Mouse (Mus musculus) heart, embryonic 13.5 days (tissue): ENCODE data around the gene C1qb. TPM values are rescaled to one million over a fixed set of nuclear protein-coding genes. Genes with fewer than 3 reads are reported as not detected.

Experiments used
- ATAC-seq: fragments of 200-750 bp; cut with Nextera tagmentation; 2 replicates; pipeline ENCODE4 v1.8.0; 2017; ENCODE audit warnings: moderate TSS enrichment; ENCODE audit not compliant: insufficient number of reproducible peaks, low FRiP score, low TSS enrichment; ENCODE audit errors: extremely low read depth
- H3K27ac ChIP-seq: fragments of 300-500 bp; sonication (generic); replicated peaks from 2 replicates; pipeline ENCODE4 v1.5.1; 2015; ENCODE audit warnings: moderate library complexity, mild to moderate bottlenecking, inconsistent platforms
- H3K27me3 ChIP-seq: fragments of 300-500 bp; sonication (generic); replicated peaks from 2 replicates; pipeline ENCODE4 v1.6.1; 2015; ENCODE audit warnings: mild to moderate bottlenecking, inconsistent platforms
- H3K36me3 ChIP-seq: fragments of 300-500 bp; sonication (generic); 2 replicates; pipeline ENCODE4 v1.6.1; 2015; ENCODE audit warnings: mild to moderate bottlenecking, inconsistent platforms
- H3K4me1 ChIP-seq: fragments of 300-500 bp; sonication (generic); 2 replicates; pipeline ENCODE4 v1.6.1; 2015; ENCODE audit warnings: inconsistent platforms
- H3K4me2 ChIP-seq: fragments of 300-500 bp; sonication (generic); 2 replicates; pipeline ENCODE4 v1.6.1; 2015; ENCODE audit warnings: inconsistent platforms, mild to moderate bottlenecking, moderate library complexity
- H3K4me3 ChIP-seq: fragments of 300-500 bp; sonication (generic); 2 replicates; pipeline ENCODE4 v1.5.1; 2015; ENCODE audit warnings: moderate library complexity, mild to moderate bottlenecking, inconsistent platforms
- H3K9ac ChIP-seq: fragments of 300-500 bp; sonication (generic); 2 replicates; pipeline ENCODE4 v1.6.1; 2015; ENCODE audit warnings: inconsistent platforms, mild to moderate bottlenecking, moderate library complexity
- H3K9me3 ChIP-seq: fragments of 300-500 bp; sonication (generic); 2 replicates; pipeline ENCODE4 v1.6.1; 2016; ENCODE audit warnings: inconsistent platforms
- WGBS: fragments of 180-500 bp; shearing (Covaris S2); methylation state at CpG from one replicate; pipeline ENCODE4 v1.1.7; 2015; ENCODE audit warnings: mixed read lengths; 5-methylcytosine and 5-hydroxymethylcytosine counted together
- polyA plus RNA-seq: library from polyadenylated mRNA; unstranded; fragments of >200 nt; fragmentation: Nextera tagmentation; extraction: Ambion mirVana; gene quantifications from 2 replicates; pipeline ENCODE4 v1.2.1, GENCODE M21; 2015

The C1qb gene
- polyA plus RNA-seq, 1 experiment from 2014 or later, result 37.2 TPM

- Histone ChIP-seq H3K27ac (no peak overlapping the region), H3K36me3 (no peaks in the 10 kb centered on the region), H3K9me3 (no peaks in the 10 kb centered on the region), H3K4me2 (no peak overlapping the region), H3K4me1 (0 out of 2 replicates have a peak, but pooled peaks cover 3% of the 10 kb centered on the region), H3K9ac (no peak overlapping the region), H3K27me3 (peaks cover 88% of the 10 kb centered on the region), H3K4me3 (no peak overlapping the region)
- no peak for ATAC-seq
- 14% methylated on average over 12 of the region's 12 CpGs for WGBS
Observed at GRCm38 (mm10) chr4:136867690-136868345, 18.2 kb downstream of the C1qb start.

GRCm38 (mm10) chr4:136865531-136865930 lies 20.5 kb downstream of the C1qb start:
- Histone ChIP-seq H3K4me1 (peaks cover 8% of the 10 kb centered on the region; the same call in 1 of the 2 replicates), H3K9ac (no peak overlapping the region), H3K27me3 (peaks cover 99% of the 10 kb centered on the region), H3K36me3 (no peaks in the 10 kb centered on the region), H3K9me3 (no peaks in the 10 kb centered on the region), H3K4me2 (no peak overlapping the region), H3K27ac (no peak overlapping the region), H3K4me3 (no peak overlapping the region)
- 66% methylated on average over 5 of the region's 5 CpGs for WGBS
- no peak for ATAC-seq

GRCm38 (mm10) chr4:136864751-136865470 lies 21.1 kb downstream of the C1qb start:
- Histone ChIP-seq H3K9me3 (peaks cover 3% of the 10 kb centered on the region; the same call in 1 of the 2 replicates), H3K4me1 (peaks cover 8% of the 10 kb centered on the region; the same call in 1 of the 2 replicates), H3K36me3 (no peaks in the 10 kb centered on the region), H3K9ac (no peak overlapping the region), H3K27ac (no peak overlapping the region), H3K4me2 (no peak overlapping the region), H3K4me3 (no peak overlapping the region), H3K27me3 (peaks cover 99% of the 10 kb centered on the region)
- WGBS, result 23% methylated on average over 15 of the region's 15 CpGs
- no peak for ATAC-seq

GRCm38 (mm10) chr4:136863517-136863916 lies 22.5 kb downstream of the C1qb start:
- H3K27ac ChIP-seq, result no peak overlapping the region
- H3K9ac ChIP-seq, result no peak overlapping the region
- peaks cover 100% of the 10 kb centered on the region for H3K27me3 ChIP-seq
- H3K9me3 ChIP-seq, result peaks cover 5% of the 10 kb centered on the region; the same call in 1 of the 2 replicates
- no peaks in the 10 kb centered on the region for H3K36me3 ChIP-seq
- H3K4me3 ChIP-seq, result no peak overlapping the region
- no peak for ATAC-seq
- 18% methylated on average over 9 of the region's 9 CpGs for WGBS
- H3K4me2 ChIP-seq, result no peak overlapping the region
- peaks cover 8% of the 10 kb centered on the region; the same call in 1 of the 2 replicates for H3K4me1 ChIP-seq

- peaks cover 5% of the 10 kb centered on the region; the same call in 1 of the 2 replicates for H3K9me3 ChIP-seq
- no peak overlapping the region for H3K27ac ChIP-seq
- WGBS, result 51% methylated on average over 2 of the region's 2 CpGs
- H3K4me1 ChIP-seq, result peaks cover 8% of the 10 kb centered on the region; the same call in 1 of the 2 replicates
- no peak overlapping the region for H3K9ac ChIP-seq
- no peak for ATAC-seq
- no peaks in the 10 kb centered on the region for H3K36me3 ChIP-seq
- peaks cover 100% of the 10 kb centered on the region for H3K27me3 ChIP-seq
- H3K4me3 ChIP-seq, result no peak overlapping the region
- no peak overlapping the region for H3K4me2 ChIP-seq
Observed at GRCm38 (mm10) chr4:136862411-136862810, 23.6 kb downstream of the C1qb start.

- H3K9ac ChIP-seq, result no peak overlapping the region
Observed at GRCm38 (mm10) chr4:136861806-136862205, 24.2 kb downstream of the C1qb start.

GRCm38 (mm10) chr4:136860022-136860421 lies 26.0 kb downstream of the C1qb start:
- peaks cover 5% of the 10 kb centered on the region; the same call in 1 of the 2 replicates for H3K9me3 ChIP-seq
- peaks cover 7% of the 10 kb centered on the region; the same call in 1 of the 2 replicates for H3K4me1 ChIP-seq
- H3K9ac ChIP-seq, result no peak overlapping the region
- no peaks in the 10 kb centered on the region for H3K36me3 ChIP-seq
- ATAC-seq, result no peak
- 80% methylated on average over 7 of the region's 7 CpGs for WGBS
- H3K4me3 ChIP-seq, result no peak overlapping the region
- no peak overlapping the region for H3K4me2 ChIP-seq
- H3K27ac ChIP-seq, result no peak overlapping the region
- peaks cover 100% of the 10 kb centered on the region for H3K27me3 ChIP-seq

More at GRCm38 (mm10) chr4:136861806-136862205, 24.2 kb downstream of the C1qb start:
- Histone ChIP-seq H3K36me3 (no peaks in the 10 kb centered on the region), H3K4me1 (peaks cover 8% of the 10 kb centered on the region; the same call in 1 of the 2 replicates), H3K27me3 (peaks cover 100% of the 10 kb centered on the region), H3K4me2 (no peak overlapping the region), H3K27ac (no peak overlapping the region), H3K4me3 (no peak overlapping the region), H3K9me3 (peaks cover 5% of the 10 kb centered on the region; the same call in 1 of the 2 replicates)
- 5% methylated on average over 17 of the region's 17 CpGs for WGBS
- ATAC-seq, result no peak

- H3K4me1 ChIP-seq, result no peaks in the 10 kb centered on the region
- peaks cover 90% of the 10 kb centered on the region for H3K27me3 ChIP-seq
- peaks cover 4% of the 10 kb centered on the region; the same call in 1 of the 2 replicates for H3K9me3 ChIP-seq
- H3K4me2 ChIP-seq, result no peak overlapping the region
- WGBS, result 26% methylated on average over 6 of the region's 6 CpGs
- no peak for ATAC-seq
- H3K4me3 ChIP-seq, result no peak overlapping the region
- no peaks in the 10 kb centered on the region for H3K36me3 ChIP-seq
- no peak overlapping the region for H3K27ac ChIP-seq
- H3K9ac ChIP-seq, result no peak overlapping the region
Observed at GRCm38 (mm10) chr4:136855081-136855480, 30.9 kb downstream of the C1qb start.

- WGBS, result 76% methylated on average over 12 of the region's 12 CpGs
Observed at GRCm38 (mm10) chr4:136852989-136853388, 33.0 kb downstream of the C1qb start.

GRCm38 (mm10) chr4:136852119-136852518 lies 33.9 kb downstream of the C1qb start:
- no peaks in the 10 kb centered on the region for H3K36me3 ChIP-seq
- 66% methylated on average over 5 of the region's 5 CpGs for WGBS
- H3K4me3 ChIP-seq, result no peak overlapping the region
- no peak for ATAC-seq
- no peak overlapping the region for H3K27ac ChIP-seq
- no peaks in the 10 kb centered on the region for H3K9me3 ChIP-seq
- H3K9ac ChIP-seq, result no peak overlapping the region
- H3K4me1 ChIP-seq, result no peaks in the 10 kb centered on the region
- H3K27me3 ChIP-seq, result peaks cover 86% of the 10 kb centered on the region
- no peak overlapping the region for H3K4me2 ChIP-seq

More at GRCm38 (mm10) chr4:136852989-136853388, 33.0 kb downstream of the C1qb start:
- Histone ChIP-seq H3K36me3 (no peaks in the 10 kb centered on the region), H3K27me3 (peaks cover 87% of the 10 kb centered on the region), H3K4me3 (no peak overlapping the region), H3K27ac (no peak overlapping the region), H3K4me2 (no peak overlapping the region), H3K4me1 (no peaks in the 10 kb centered on the region), H3K9ac (no peak overlapping the region), H3K9me3 (no peaks in the 10 kb centered on the region)
- ATAC-seq, result no peak

- Histone ChIP-seq H3K9me3 (no peaks in the 10 kb centered on the region), H3K4me1 (no peaks in the 10 kb centered on the region), H3K36me3 (no peaks in the 10 kb centered on the region), H3K4me2 (no peak overlapping the region), H3K27ac (no peak overlapping the region), H3K9ac (no peak overlapping the region), H3K27me3 (peaks cover 86% of the 10 kb centered on the region), H3K4me3 (no peak overlapping the region)
- ATAC-seq, result no peak
- 64% methylated on average over 4 of the region's 4 CpGs for WGBS
Observed at GRCm38 (mm10) chr4:136848565-136848964, 37.4 kb downstream of the C1qb start.
